Mouse (Mus musculus): ENCODE data around the gene Pgpep1l. TPM values are rescaled to one million over a fixed set of nuclear protein-coding genes. Genes with fewer than 3 reads are reported as not detected.

Pgpep1l gene
- polyA plus RNA-seq, 1 experiment from 2014 or later = not detected

DNA sequence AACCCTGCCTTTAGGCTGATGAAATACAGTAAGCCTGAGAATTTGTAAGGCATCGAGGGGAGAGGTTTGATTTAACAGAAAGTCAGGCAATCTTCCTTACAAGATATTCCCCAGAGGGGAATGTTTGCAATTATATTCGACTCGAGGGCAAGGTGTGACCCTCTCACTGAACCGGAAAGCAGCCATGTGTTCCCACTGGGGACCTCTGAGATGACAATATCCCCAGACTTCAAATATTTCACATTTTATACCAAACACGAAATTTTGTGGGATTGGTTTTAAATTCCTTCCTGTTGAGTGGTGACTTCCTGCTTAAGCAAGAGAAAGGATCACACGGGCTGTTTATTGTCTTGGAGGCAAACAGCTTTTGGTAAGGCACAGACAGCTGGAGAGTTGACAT is 2.7 kb upstream of the Pgpep1l start:
- Histone ChIP-seq H3K4me3 (ENCODE audit: low read length) (no peak overlapping the region), H3K9ac (replicated peaks; ENCODE audit: low read length) (no peak overlapping the region; the same call in 1 of the 2 replicates), H3K4me1 (ENCODE audit: insufficient read depth, low read length) (peaks cover 44% of the 10 kb centered on the region), H3K9me3 (ENCODE audit: low read length) (no peaks in the 10 kb centered on the region), H3K27ac (ENCODE audit: low read length) (0 out of 2 replicates have a peak overlapping the region, but pooled peaks have one; percentile 39), H3K27me3 (ENCODE audit: insufficient read depth, low read length) (0 out of 2 replicates have a peak, but pooled peaks cover 4% of the 10 kb centered on the region), H3K36me3 (ENCODE audit: insufficient read depth, low read length) (no peaks in the 10 kb centered on the region), H3K4me2 (replicated peaks; ENCODE audit: low read depth, low read length) (no peak overlapping the region)
- WGBS = 8% methylated on average over 6 of the region's 6 CpGs
- no peak for ATAC-seq (ENCODE audit: low FRiP score, low TSS enrichment)

DNA sequence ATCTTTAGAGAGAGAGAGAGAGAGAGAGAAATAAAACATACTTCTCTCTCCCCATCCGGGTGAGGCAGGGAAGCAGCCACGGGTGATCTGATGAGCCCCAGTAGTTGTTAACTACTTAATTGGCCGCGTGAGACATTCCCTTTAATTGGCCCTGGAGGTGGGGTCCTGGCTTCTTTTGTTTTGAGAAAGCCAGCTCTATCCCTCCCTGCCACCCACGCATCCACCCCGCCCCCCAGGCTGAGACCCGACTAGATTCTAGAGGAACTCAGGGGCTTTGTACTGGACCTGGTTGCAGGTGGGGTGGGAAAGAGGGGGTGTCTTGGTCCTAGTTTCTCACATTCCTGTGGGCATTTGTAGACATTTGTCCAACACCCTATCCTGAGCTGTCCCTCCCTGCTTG is 1.4 kb upstream of the Pgpep1l start:
- ATAC-seq (ENCODE audit: low FRiP score, low TSS enrichment) = no peak
- Histone ChIP-seq H3K27me3 (ENCODE audit: insufficient read depth, low read length) (0 out of 2 replicates have a peak, but pooled peaks cover 4% of the 10 kb centered on the region), H3K9ac (replicated peaks; ENCODE audit: low read length) (no peak overlapping the region), H3K27ac (ENCODE audit: low read length) (no peak overlapping the region), H3K9me3 (ENCODE audit: low read length) (no peaks in the 10 kb centered on the region), H3K4me2 (replicated peaks; ENCODE audit: low read depth, low read length) (no peak overlapping the region), H3K4me3 (ENCODE audit: low read length) (no peak overlapping the region), H3K4me1 (ENCODE audit: insufficient read depth, low read length) (peaks cover 44% of the 10 kb centered on the region), H3K36me3 (ENCODE audit: insufficient read depth, low read length) (no peaks in the 10 kb centered on the region)
- WGBS = 27% methylated on average over 7 of the region's 7 CpGs

DNA sequence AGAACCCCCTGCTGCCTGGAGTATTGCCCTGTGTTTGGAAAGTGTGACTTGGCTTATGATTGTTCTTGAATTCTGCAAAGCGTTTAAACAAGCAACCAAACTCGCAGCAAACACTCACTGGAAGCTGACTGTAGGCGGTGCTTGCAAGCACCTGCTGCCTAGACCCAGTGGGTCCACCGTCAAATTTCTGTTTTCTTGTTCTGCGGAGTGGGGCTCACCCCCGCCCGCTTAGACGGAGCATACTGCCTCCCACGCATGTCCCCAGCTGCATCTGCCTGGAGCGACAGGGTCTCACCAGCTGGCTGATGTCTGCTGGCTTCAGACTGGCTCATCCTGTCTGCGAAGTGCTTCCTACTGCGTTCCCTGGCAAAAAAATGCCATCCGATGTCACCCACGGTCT is 498 bp upstream of the Pgpep1l start:
- peak overlapping the region; percentile 39 for H3K9ac ChIP-seq (replicated peaks; ENCODE audit: low read length)
- 6% methylated on average over 14 of the region's 14 CpGs for WGBS
- peak; percentile 64 for ATAC-seq (ENCODE audit: low FRiP score, low TSS enrichment)

DNA sequence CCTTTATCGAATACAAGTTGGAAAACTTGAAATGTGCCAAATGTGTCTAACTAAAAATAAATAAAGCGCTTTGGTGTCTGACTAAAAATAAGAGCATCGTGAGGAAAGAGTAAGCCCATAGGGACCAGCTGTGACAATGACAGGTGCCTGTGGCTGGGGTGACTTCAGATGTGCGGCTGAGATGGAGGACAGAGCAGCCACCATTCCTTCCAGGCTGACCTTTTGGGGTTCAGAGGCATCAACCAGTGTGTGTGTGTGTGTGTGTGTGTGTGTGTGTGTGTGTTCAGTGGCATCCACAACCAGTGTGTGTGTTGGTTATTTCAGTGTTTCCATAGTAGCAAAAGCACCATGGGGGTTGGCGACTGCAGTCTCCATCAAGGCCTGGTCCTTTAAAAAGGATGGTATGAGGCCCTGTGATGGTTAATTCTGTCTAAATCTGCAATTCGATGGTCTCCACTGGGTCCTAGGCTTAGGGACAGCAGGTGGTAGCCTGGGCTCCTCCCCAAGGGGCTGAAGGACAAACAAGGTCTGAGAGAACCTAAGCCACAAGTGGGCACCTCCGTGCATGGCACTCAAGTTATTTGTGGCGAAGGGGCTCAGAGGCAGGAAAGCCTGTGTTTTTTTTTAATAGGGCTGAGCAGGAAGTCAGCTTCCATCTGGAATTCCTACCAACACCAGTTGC is 546 bp downstream of the Pgpep1l start:
- Histone ChIP-seq H3K4me1 (ENCODE audit: insufficient read depth, low read length) (peaks cover 44% of the 10 kb centered on the region), H3K4me2 (replicated peaks; ENCODE audit: low read depth, low read length) (peak overlapping the region; percentile 77), H3K4me3 (ENCODE audit: low read length) (peak overlapping the region; percentile 45), H3K9me3 (ENCODE audit: low read length) (no peaks in the 10 kb centered on the region), H3K27ac (ENCODE audit: low read length) (peak overlapping the region; percentile 40; the same call in 1 of the 2 replicates), H3K36me3 (ENCODE audit: insufficient read depth, low read length) (no peaks in the 10 kb centered on the region), H3K27me3 (ENCODE audit: insufficient read depth, low read length) (0 out of 2 replicates have a peak, but pooled peaks cover 4% of the 10 kb centered on the region), H3K9ac (replicated peaks; ENCODE audit: low read length) (peak overlapping the region; percentile 39; the same call in 1 of the 2 replicates)
- whole genome bisulfite sequencing = 40% methylated on average over 8 of the region's 8 CpGs
- ATAC-seq (ENCODE audit: low FRiP score, low TSS enrichment) = peak; percentile 49; the same call in 1 of the 2 replicates

More for the DNA sequence above, 498 bp upstream of the Pgpep1l start:
- Histone ChIP-seq H3K4me1 (ENCODE audit: insufficient read depth, low read length) (peaks cover 44% of the 10 kb centered on the region), H3K27ac (ENCODE audit: low read length) (peak overlapping the region; percentile 40), H3K4me3 (ENCODE audit: low read length) (peak overlapping the region; percentile 45), H3K36me3 (ENCODE audit: insufficient read depth, low read length) (no peaks in the 10 kb centered on the region), H3K27me3 (ENCODE audit: insufficient read depth, low read length) (0 out of 2 replicates have a peak, but pooled peaks cover 4% of the 10 kb centered on the region), H3K9me3 (ENCODE audit: low read length) (no peaks in the 10 kb centered on the region), H3K4me2 (replicated peaks; ENCODE audit: low read depth, low read length) (peak overlapping the region; percentile 77)

DNA sequence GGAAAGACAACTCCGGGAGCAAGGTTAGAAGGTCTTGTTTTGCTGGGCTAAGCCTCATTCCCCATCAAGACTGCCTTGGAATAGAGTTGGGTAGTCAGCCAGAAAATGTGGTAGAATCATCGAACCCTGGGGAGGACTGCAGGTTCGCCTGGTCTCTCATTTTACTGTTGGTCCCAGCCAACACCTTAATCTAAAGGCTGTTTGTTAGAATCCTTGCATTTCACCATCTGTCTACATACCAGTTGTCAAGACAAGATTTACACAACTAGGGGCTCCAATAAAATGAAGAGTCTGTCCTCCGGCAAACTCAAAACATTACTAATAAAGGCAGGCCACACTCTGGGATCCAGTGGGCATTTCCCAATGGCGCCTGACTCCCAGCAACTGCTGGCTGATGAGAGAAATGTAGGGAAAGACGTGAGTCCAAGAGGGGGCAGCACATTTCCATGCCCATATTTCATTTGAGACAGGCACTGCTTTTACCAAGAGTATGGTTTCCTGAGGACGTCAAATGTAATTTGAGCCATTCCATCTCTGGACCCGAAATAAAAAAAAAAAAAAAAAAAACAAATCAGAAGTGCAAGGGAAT is 1.3 kb downstream of the Pgpep1l start:
- Histone ChIP-seq H3K9me3 (ENCODE audit: low read length) (no peaks in the 10 kb centered on the region), H3K27ac (ENCODE audit: low read length) (0 out of 2 replicates have a peak overlapping the region, but pooled peaks have one; percentile 13), H3K36me3 (ENCODE audit: insufficient read depth, low read length) (no peaks in the 10 kb centered on the region), H3K4me1 (ENCODE audit: insufficient read depth, low read length) (peaks cover 44% of the 10 kb centered on the region), H3K27me3 (ENCODE audit: insufficient read depth, low read length) (0 out of 2 replicates have a peak, but pooled peaks cover 4% of the 10 kb centered on the region), H3K9ac (replicated peaks; ENCODE audit: low read length) (no peak overlapping the region), H3K4me2 (replicated peaks; ENCODE audit: low read depth, low read length) (no peak overlapping the region), H3K4me3 (ENCODE audit: low read length) (no peak overlapping the region)
- WGBS = 14% methylated on average over 8 of the region's 8 CpGs
- ATAC-seq (ENCODE audit: low FRiP score, low TSS enrichment) = no peak

DNA sequence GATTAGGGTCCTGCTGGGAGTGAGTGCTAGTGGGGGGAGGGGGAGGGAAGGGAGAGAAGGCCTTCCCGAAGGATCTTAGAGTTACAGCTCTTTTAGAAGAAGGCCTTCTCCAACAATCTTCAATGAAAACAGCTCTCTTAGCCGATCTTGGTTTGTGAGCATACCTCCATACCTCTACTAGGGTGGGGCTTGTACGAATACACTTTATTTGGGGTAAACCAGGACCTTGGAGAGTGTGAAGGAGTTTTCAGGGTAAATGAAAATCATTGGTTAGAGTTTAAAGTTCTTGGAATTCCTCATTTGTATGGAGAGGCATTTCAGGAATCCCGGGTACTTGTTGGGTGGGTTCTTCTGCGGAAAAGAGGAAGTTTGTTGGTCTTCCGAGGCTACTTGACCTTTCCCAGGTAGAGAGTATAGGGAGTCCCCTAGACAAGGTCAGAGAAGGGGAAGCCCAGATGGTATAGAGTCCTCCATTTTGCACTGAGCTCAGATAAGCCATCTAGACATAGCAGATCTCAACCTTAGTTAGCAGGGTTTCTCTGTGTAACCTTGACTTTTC is 4.4 kb downstream of the Pgpep1l start:
- H3K27me3 ChIP-seq (ENCODE audit: insufficient read depth, low read length) = no peaks in the 10 kb centered on the region
- 71% methylated on average over 6 of the region's 6 CpGs for WGBS
- no peaks in the 10 kb centered on the region for H3K36me3 ChIP-seq (ENCODE audit: insufficient read depth, low read length)
- peaks cover 24% of the 10 kb centered on the region for H3K4me1 ChIP-seq (ENCODE audit: insufficient read depth, low read length)
- H3K27ac ChIP-seq (ENCODE audit: low read length) = no peak overlapping the region
- ATAC-seq (ENCODE audit: low FRiP score, low TSS enrichment) = no peak
- H3K4me2 ChIP-seq (replicated peaks; ENCODE audit: low read depth, low read length) = no peak overlapping the region
- H3K4me3 ChIP-seq (ENCODE audit: low read length) = no peak overlapping the region
- H3K9ac ChIP-seq (replicated peaks; ENCODE audit: low read length) = no peak overlapping the region
- no peaks in the 10 kb centered on the region for H3K9me3 ChIP-seq (ENCODE audit: low read length)

DNA sequence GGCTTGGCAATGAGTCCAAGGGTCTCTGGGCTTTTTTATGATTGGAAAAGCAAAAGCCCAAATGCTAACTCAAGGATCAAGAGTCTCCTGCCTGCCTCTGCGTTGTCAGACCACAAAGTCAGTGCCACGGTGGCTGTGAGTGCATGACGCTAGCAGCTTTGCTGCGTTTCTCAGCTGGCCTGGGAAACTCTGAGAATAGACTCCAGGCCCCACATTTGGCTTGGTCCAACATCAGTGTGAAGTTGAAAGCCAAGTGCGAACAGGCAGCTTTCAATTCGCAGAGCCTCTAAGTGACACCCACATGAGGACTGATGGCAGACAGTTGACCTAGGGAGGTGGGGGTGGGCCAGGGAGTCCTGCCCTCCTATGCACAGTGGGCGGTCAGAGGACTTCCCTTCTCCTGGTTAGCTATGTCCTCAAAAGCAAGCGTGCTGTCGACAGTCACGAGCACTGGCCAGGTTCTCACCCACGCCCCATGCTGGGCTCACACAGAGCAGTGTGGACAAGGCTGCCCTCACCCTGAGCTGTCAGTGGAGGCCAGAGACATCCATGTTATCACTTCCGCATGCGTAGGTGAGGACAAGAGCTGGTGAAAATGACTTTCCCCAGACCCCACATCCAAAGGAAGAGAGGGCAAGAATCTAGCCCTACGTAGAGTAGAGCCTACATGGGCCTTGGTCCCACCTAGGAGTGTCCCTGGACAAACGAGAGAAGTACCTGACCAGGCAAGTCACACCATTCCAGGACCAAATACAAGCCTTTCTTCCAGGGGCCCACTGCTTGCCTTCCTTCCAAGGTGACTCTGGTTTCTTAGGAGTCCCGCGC is 5.5 kb downstream of the Pgpep1l start:
- Histone ChIP-seq H3K9me3 (ENCODE audit: low read length) (no peaks in the 10 kb centered on the region), H3K36me3 (ENCODE audit: insufficient read depth, low read length) (no peaks in the 10 kb centered on the region), H3K27me3 (ENCODE audit: insufficient read depth, low read length) (no peaks in the 10 kb centered on the region), H3K4me1 (ENCODE audit: insufficient read depth, low read length) (peaks cover 13% of the 10 kb centered on the region), H3K27ac (ENCODE audit: low read length) (no peak overlapping the region), H3K9ac (replicated peaks; ENCODE audit: low read length) (no peak overlapping the region), H3K4me3 (ENCODE audit: low read length) (no peak overlapping the region), H3K4me2 (replicated peaks; ENCODE audit: low read depth, low read length) (no peak overlapping the region)
- ATAC-seq (ENCODE audit: low FRiP score, low TSS enrichment) = no peak
- WGBS = 81% methylated on average over 17 of the region's 17 CpGs

DNA sequence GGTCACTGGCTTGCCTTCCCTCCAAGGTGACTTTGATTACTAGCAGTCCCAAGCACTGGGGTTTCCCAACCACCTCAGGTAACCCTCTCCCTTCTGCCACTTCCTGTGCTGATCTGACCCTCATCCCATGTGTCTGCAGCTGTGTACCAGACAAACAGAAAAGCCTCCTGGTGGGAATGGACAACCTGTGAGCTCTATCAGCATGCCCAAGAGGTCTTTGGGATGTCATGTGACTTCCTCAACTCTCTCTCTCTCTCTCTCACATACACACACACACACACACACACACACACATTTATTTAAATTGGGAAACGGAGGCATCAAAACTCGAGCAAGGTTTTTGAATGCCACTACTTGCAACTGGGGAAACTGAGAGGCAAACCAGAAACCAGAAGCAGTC is 6.3 kb downstream of the Pgpep1l start:
- H3K4me1 ChIP-seq (ENCODE audit: insufficient read depth, low read length) = peaks cover 9% of the 10 kb centered on the region
- no peak overlapping the region for H3K27ac ChIP-seq (ENCODE audit: low read length)
- H3K9me3 ChIP-seq (ENCODE audit: low read length) = no peaks in the 10 kb centered on the region
- no peak overlapping the region for H3K4me3 ChIP-seq (ENCODE audit: low read length)
- no peak for ATAC-seq (ENCODE audit: low FRiP score, low TSS enrichment)
- WGBS = 73% methylated on average over 2 of the region's 2 CpGs
- no peak overlapping the region for H3K4me2 ChIP-seq (replicated peaks; ENCODE audit: low read depth, low read length)
- H3K27me3 ChIP-seq (ENCODE audit: insufficient read depth, low read length) = no peaks in the 10 kb centered on the region
- H3K36me3 ChIP-seq (ENCODE audit: insufficient read depth, low read length) = no peaks in the 10 kb centered on the region
- H3K9ac ChIP-seq (replicated peaks; ENCODE audit: low read length) = no peak overlapping the region

DNA sequence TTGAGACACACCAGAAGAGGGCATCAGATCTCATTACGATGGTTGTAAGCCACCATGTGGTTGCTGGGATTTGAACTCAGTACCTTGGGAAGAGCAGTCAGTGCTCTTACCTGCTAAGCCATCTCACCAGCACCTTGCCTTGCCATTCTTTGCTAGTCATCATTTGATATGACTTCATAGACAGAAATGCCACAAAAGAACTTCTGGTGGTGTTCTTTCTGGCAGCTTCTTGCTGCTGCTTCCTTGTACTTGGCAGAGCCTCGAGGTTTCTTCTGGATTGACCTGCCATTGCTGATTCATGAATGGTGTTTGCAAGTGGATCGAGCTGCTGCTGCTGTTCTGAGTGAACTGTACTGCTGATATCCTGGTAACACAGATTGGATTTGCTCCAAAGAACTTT is 13.1 kb downstream of the Pgpep1l start:
- H3K27ac ChIP-seq (ENCODE audit: low read length) = no peak overlapping the region
- H3K9ac ChIP-seq (replicated peaks; ENCODE audit: low read length) = no peak overlapping the region
- ATAC-seq (ENCODE audit: low FRiP score, low TSS enrichment) = no peak
- 91% methylated on average over 3 of the region's 3 CpGs for WGBS
- no peaks in the 10 kb centered on the region for H3K36me3 ChIP-seq (ENCODE audit: insufficient read depth, low read length)
- no peak overlapping the region for H3K4me3 ChIP-seq (ENCODE audit: low read length)
- no peaks in the 10 kb centered on the region for H3K27me3 ChIP-seq (ENCODE audit: insufficient read depth, low read length)
- no peak overlapping the region for H3K4me2 ChIP-seq (replicated peaks; ENCODE audit: low read depth, low read length)
- no peaks in the 10 kb centered on the region for H3K4me1 ChIP-seq (ENCODE audit: insufficient read depth, low read length)
- no peaks in the 10 kb centered on the region; the same call in 1 of the 2 replicates for H3K9me3 ChIP-seq (ENCODE audit: low read length)
